Mouse (Mus musculus): ENCODE measurements around the gene Psmd13. TPM values are rescaled to one million over a fixed set of nuclear protein-coding genes. Genes with fewer than 3 reads are reported as not detected.

Psmd13 gene
- 119 to 165 TPM (median 132 TPM) in 3 replicates for total RNA-seq (2017)

GRCm38 (mm10) chr7:140881696-140882468 lies at the start of gene Psmd13, which contains the start of gene Sirt3:
Gene Psmd13, plus strand, starts transcription at chr7:140881968.
Gene Sirt3, minus strand, starts transcription at chr7:140882309.
- ATAC-seq (replicated peaks; ENCODE audit: insufficient number of reproducible peaks, low FRiP score, low TSS enrichment, poor library complexity, severe bottlenecking) = peak; percentile 87

GRCm38 (mm10) chr7:140833341-140833740 lies 48.4 kb upstream of the Psmd13 start:
- ATAC-seq (replicated peaks; ENCODE audit: insufficient number of reproducible peaks, low FRiP score, low TSS enrichment, poor library complexity, severe bottlenecking) = no peak

GRCm38 (mm10) chr7:140834968-140835757 lies 46.6 kb upstream of the Psmd13 start, which contains the start of gene Urah:
Gene Urah, plus strand, starts transcription at chr7:140835018.
- no peak for ATAC-seq (replicated peaks; ENCODE audit: insufficient number of reproducible peaks, low FRiP score, low TSS enrichment, poor library complexity, severe bottlenecking)

- ATAC-seq (replicated peaks; ENCODE audit: insufficient number of reproducible peaks, low FRiP score, low TSS enrichment, poor library complexity, severe bottlenecking) = no peak
These were observed 46.0 kb upstream of the Psmd13 start for GRCm38 (mm10) chr7:140835758-140836087.

- ATAC-seq (replicated peaks; ENCODE audit: insufficient number of reproducible peaks, low FRiP score, low TSS enrichment, poor library complexity, severe bottlenecking) = no peak
These were observed 45.3 kb upstream of the Psmd13 start for GRCm38 (mm10) chr7:140836243-140837115.

- no peak for ATAC-seq (replicated peaks; ENCODE audit: insufficient number of reproducible peaks, low FRiP score, low TSS enrichment, poor library complexity, severe bottlenecking)
These were observed 42.2 kb upstream of the Psmd13 start for GRCm38 (mm10) chr7:140839556-140839955.

- ATAC-seq (replicated peaks; ENCODE audit: insufficient number of reproducible peaks, low FRiP score, low TSS enrichment, poor library complexity, severe bottlenecking) = no peak
These were observed 40.7 kb upstream of the Psmd13 start for GRCm38 (mm10) chr7:140840750-140841735.

GRCm38 (mm10) chr7:140843806-140844205 lies 38.0 kb upstream of the Psmd13 start:
- ATAC-seq (replicated peaks; ENCODE audit: insufficient number of reproducible peaks, low FRiP score, low TSS enrichment, poor library complexity, severe bottlenecking) = no peak

GRCm38 (mm10) chr7:140844905-140845665 lies 36.7 kb upstream of the Psmd13 start, which contains the start of gene Scgb1c1:
Gene Scgb1c1, plus strand, starts transcription at chr7:140845547.
- peak; percentile 78 for ATAC-seq (replicated peaks; ENCODE audit: insufficient number of reproducible peaks, low FRiP score, low TSS enrichment, poor library complexity, severe bottlenecking)

- no peak for ATAC-seq (replicated peaks; ENCODE audit: insufficient number of reproducible peaks, low FRiP score, low TSS enrichment, poor library complexity, severe bottlenecking)
These were observed 36.1 kb upstream of the Psmd13 start for GRCm38 (mm10) chr7:140845683-140846082.

GRCm38 (mm10) chr7:140846676-140847075 lies 35.1 kb upstream of the Psmd13 start:
- ATAC-seq (replicated peaks; ENCODE audit: insufficient number of reproducible peaks, low FRiP score, low TSS enrichment, poor library complexity, severe bottlenecking) = no peak

- no peak for ATAC-seq (replicated peaks; ENCODE audit: insufficient number of reproducible peaks, low FRiP score, low TSS enrichment, poor library complexity, severe bottlenecking)
These were observed 33.8 kb upstream of the Psmd13 start, which contains the start of gene Odf3 for GRCm38 (mm10) chr7:140847755-140848580. Gene Odf3, plus strand, starts transcription at chr7:140847805.

- no peak for ATAC-seq (replicated peaks; ENCODE audit: insufficient number of reproducible peaks, low FRiP score, low TSS enrichment, poor library complexity, severe bottlenecking)
These were observed 33.2 kb upstream of the Psmd13 start for GRCm38 (mm10) chr7:140848591-140848990.

- ATAC-seq (replicated peaks; ENCODE audit: insufficient number of reproducible peaks, low FRiP score, low TSS enrichment, poor library complexity, severe bottlenecking) = no peak
These were observed 29.9 kb upstream of the Psmd13 start for GRCm38 (mm10) chr7:140851916-140852315.

GRCm38 (mm10) chr7:140853386-140853785 lies 28.4 kb upstream of the Psmd13 start:
- ATAC-seq (replicated peaks; ENCODE audit: insufficient number of reproducible peaks, low FRiP score, low TSS enrichment, poor library complexity, severe bottlenecking) = no peak

GRCm38 (mm10) chr7:140854483-140854882 lies 27.3 kb upstream of the Psmd13 start:
- ATAC-seq (replicated peaks; ENCODE audit: insufficient number of reproducible peaks, low FRiP score, low TSS enrichment, poor library complexity, severe bottlenecking) = no peak
